Mouse (Mus musculus) gastrocnemius, adult 8-10 months (tissue): ENCODE results near the gene Taf5l. TPM values are rescaled to one million over a fixed set of nuclear protein-coding genes. Genes with fewer than 3 reads are reported as not detected.
"Not testable (repeated sequence)": the region's sequence is repeated elsewhere in the genome, so short reads cannot be mapped to it uniquely, and the experiment has no call there.

ENCODE experiments used
- DNase-seq, 2 experiments: peaks; one replicate each; pipeline ENCODE4 v3.0.0; 2022; ENCODE audit warnings: low spot score in 2 of 2
- total RNA-seq, 4 experiments: library from RNA; stranded (reverse); gene quantifications; 2 replicates each; pipeline ENCODE4 v1.2.4; 2022

Gene Taf5l
- total RNA-seq, result 10 to 100 TPM; 13.0 to 16.3 (median 14.8) TPM

DNA sequence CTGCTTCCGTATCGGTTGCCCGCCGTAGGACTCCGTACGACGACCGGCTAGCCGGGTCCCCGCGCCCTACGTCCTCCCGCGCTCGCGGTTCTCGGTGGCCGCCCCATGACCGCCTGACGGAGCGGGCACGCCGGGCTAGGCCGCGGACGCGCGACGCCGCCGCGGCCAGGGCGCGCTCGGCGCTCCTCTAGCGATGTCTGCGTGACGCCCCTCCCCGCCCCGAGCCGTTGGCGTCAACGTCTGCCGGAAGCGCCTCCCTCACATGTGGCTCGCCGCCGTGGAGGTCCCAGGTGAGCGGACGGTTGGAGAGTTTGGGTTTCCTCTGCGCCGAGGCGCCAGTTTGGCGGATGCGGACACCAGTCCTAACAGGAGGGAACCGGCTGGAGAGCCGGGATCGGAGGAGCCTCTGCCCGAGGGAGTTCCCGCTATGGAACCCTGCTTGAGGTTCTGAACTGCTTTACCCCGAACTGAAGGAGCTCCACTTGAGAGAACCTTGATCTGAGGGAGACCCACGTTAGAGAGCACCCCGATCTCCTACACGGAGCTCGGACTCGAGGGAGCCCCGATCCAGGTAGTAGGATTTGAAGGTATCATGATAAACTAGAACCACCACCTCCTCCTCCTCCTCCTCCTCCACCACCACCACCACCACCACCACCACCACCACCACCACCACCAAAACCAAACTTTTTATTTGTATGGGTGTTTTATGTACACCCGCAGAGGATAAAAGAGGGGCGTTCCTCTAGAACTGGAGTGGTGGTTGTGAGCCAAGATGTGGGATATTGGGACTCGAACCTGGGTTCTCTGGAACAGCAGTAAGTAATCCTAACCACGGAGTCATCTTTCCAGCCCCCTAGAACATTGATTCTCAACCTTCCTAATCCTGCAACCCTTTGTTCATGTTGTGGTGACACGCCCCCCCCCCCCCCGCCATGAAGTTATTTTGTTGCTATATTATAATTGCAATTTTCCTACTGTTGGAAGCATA, at the start of gene Taf5l, which contains the start of gene Urb2:
Gene Taf5l, minus strand, starts transcription at position 161 of the 991 bp plus-strand sequence.
Gene Urb2, plus strand, starts transcription at position 272 of the 991 bp plus-strand sequence.
- peak; percentile 87 to 88 for DNase-seq

DNA sequence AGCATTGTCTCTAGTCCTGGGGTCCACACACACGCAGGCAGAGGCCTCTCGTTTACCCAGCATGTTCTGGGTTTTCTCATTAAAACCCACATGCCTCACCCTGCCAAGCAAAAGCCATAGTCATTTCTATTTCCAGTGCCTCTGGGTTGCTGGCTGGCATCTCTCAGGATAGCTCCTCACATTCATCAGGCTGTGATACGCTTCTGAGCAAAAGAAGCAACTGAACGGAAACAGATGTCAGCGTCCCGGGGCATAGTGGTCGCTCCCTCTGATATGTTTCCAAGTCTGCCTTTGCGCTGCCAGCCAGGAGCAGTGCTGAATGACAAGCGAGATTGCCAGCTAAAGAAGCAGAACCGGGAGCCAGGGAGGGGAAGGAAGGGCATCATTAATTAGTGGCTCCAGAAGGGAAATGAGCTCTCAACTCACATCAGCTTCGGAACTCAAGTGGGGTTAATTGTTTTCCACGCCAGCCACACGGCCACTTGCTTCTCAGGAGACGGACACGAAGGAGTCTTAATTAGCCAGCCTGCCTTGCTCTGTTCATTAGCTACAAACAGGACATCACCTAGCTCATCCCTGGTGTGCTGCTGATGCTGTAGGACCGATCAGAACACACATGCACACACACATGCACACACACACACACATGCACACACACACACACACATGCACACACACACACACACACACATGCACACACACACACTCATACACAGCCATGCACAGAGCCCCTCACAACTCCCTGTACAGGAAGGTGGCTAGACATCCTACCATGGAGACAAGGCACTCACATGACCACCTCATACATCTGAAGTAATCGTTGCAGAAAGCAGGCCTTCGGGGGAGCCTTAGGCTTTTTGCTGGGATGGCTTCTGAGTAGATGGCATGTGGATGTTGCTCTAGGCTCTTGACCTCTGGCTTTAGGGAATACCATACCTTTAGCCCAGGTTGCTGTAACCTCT, 49.4 kb upstream of the Taf5l start:
- DNase-seq, result no peak

DNA sequence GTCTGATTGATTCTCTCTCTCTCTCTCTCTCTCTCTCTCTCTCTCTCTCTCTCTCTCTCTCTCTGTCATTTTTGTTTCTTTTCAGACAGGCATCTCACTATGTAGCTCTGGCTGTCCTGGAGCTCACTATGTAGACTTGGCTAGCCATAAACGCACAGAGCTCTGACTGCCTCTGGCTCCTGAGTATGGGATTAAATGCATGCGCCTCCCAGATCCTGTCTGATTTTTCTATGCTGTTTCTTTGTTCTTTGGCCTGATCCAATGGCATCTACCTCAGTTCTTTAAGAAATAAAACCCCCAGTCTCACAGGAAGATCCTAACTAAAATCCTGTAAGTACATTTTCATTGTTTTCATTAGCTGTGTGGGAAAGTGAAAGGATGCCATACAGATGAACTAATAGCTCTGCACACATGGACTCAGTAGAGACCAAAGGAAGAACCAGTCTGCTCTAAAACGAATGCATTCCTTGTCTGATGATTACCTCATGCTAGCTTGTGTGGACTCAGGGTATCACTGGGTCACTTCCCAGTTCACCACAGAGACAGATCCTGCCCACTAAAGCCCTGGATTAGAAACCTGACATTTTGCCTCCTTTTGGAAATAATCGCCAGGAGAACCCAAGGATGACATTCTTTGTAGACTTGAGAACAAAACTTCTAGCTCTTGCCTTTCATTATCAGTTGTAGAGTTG, 46.0 kb upstream of the Taf5l start:
- DNase-seq, result no peak

DNA sequence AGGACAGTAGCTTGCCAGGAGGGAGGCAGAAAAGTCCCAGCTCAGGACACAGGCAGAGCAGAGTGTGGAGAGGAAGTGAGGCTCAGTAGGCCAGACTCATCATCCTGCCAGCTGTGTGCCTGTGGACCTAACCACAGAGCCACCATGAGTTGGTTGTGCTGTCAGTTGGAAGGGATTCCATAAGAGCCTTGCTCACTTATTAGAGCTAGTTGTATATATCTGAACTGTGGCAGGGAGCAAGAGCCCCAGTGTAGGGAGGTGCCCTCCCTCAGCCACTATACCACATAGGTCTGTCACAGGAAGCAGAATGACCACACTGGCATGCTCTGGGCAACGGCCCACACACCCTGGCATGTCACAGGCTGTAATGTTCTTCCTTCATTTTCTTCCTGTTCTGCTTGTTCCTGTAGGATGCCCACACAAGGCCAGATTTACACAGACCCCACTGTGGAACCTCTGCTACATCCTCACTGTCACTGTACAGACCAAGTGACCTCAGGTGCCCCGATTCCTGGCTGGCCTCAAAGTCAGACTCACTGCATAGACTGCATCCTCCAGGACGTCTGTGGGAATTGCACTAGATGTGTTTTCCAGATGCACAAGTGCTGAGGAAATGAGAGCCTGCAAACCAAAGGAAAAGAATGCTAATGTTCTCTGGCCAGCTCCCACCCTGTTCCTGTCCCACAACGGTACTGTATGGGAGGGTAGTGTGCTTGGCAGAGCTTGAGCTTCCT, 45.3 kb upstream of the Taf5l start:
- DNase-seq, result no peak

DNA sequence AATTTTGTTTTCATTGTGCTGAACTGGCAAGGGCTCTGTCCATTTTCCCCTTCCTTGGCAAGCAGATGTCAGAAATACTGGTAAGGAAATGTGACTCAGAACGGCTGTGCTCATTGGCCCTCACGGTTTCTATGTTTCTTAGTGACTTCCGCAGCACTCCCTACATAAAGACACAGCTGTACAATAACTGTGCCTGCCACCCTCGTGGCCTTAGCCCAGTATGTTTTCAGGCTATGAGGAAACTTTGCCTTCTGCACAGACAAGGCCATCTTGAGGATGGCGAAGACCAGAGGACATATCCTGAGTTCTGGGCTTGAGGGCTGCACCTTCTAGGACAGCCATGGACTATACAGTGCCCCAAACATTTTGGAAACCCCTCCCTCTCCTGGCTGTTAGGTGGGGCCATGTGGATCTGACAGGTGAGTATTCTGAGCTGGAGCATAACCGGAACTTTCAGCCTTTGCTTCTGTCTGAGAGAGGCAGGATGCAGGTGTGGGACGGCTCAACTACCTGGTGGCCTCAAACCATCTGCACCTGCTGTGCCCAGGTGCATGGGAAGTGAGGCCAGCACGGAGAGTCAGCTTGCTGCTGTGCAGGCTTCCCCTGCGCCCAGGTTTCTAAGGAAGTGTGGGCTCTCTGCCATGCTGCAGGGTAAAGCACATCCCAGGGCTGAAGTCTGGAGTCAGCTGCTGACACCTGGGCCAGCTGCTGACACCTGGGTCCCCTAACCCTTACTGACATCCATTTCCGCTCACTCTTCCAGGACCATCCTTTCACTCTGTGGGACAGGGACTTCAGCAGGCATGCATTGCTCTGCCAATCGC, 35.8 kb upstream of the Taf5l start:
- no peak for DNase-seq

DNA sequence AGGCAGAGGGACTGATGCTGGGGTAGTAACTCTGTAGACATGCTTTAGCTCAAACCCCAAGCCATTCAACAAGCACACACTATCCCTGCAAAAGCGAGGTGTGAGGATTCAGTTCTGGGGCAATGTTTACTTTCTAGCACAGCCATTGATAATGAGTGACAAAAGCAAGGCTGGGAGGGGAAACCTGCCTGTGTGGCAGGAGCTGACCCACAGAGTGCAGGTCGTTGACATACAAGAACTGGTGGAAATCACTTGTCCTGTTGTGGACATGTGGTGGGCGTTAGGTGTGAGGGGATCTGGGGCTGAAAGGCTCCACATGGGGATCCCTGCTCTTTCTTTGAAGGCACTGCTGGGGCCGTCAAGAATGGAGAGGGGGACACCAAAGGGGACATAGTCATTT, 31.4 kb upstream of the Taf5l start:
- DNase-seq, result no peak

DNA sequence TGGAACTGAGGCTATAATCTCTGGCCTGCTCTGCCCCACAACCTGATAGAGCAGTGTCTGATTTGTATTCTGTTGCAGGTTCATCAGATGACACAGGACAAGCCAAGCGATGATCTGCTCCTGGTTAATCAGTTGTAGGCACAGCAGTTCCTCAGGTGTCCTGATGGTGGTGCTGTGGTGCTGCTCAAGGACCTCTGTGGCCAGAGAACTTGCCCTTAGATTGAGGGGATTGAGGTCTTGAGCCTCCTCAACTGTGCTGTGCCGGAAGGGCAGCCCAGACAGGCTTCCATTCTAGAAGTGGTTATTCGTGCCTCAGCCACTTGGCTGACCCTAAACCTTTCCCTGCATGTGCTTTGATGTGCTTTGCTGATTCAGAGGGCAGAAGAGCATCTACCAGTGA, 30.9 kb upstream of the Taf5l start:
- peak; percentile 43 for DNase-seq

DNA sequence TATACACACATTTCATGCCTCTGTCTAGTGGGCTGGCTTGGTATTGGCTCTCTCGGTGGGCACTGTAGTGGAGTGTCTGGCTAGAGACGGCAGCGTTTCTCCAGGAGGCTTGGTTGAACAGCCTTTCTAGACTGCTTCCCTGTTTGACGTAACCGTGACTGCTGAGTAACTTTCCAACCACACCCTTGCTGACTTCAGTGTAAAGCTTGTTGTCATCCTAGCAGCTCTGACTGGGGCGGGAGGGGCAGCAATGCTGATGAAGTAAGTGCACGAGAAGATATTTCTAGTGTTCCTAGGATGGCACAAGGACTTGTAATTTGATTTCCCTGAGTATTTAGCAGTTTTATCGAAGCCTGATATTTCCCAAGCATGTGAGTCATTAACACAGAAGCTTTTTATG, 24.7 kb upstream of the Taf5l start:
- no peak for DNase-seq

DNA sequence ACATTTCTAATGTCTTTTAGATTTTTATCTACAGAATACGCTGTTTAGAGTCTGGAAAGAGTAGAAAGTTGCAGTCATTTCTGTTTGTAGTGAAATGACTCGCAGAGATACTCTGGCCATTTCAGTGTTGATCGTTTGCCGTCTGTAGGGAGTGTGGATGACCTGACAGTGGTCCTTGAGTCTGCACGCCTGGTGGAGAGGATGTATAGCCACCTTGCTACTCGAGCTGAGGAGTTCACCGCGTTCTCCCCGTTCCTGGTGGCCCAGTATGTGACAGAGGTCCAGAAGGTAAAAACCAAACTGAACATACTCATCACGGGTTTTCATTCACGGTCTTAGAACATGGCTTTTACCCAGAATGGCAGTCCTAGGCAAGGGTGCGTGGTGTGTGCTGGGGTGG, 23.7 kb upstream of the Taf5l start:
- no peak for DNase-seq

DNA sequence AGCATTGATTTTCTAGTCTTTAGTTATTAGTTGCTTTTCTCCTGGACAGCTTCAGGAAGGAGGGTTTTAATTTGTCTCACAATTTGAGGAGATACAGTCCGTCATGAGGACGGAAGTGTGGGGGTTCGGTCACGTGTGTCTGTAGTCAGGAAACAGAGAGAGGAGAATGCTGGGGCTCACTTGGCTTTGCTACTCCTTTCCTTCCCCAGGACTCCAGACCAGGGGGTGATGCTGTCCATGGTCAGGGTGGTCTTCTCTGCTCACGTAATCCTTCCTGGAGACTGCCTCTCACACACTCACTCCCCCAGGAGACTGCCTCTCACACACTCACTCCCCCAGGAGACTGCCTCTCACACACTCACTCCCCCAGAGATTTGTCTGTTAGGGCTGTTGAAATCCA, 23.2 kb upstream of the Taf5l start:
- no peak for DNase-seq

DNA sequence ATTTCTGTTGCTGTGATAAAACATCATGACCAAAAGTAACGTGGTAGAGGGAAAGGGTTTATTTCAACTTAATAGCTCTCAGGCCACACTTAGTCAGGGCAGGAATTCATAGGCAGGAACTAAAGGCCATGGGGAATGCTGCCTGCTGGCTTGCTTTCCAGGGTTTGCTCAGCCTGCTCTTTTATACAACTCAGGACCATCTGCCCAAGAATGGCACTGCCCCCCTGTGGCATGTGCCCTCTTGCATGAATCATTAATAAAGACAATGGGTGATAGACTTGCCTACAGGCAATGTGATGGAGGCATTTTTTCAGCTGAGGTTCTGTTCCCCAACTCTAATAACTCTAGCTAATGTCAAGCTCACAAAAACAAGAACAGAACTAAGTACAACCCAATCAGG, 21.0 kb upstream of the Taf5l start:
- no peak for DNase-seq

DNA sequence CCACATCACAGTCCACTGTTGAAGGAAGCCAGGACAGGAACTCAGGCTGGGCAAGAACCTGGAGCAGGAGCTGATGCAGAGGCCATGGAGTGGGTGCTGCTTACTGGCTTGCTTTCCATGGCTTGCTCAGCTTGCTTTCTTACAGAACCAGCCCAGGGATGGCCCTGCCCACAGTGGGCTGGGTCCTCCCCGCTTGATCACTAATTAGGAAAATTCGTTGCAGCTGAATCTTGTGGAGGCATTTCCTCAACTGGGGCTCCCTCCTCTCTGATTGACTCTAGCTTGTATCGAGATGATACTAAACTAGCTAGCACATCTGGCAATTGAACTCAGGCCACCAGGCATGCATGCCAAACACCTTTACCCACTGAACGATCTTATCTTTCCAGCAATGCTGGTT, 18.2 kb upstream of the Taf5l start:
- DNase-seq, result no peak

DNA sequence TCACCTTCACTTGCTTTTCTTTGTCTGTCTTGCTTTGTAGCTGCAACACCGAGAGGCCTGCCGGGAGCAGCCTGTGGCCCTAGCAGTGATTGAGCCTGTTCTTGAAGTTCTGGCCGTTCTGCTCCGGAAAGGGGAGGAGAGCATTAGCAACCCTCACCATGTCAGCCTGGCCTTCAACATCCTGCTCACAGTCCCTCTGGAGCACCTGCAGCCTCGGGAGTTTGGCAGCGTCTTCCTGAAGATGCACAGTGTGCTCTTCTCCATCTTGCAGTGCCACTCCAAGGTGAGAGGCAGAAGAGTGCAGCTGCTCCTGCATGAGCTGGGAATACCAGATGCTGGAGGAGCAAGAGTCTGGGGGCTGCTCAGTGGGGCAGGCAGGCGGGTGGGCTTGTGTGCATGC, 16.9 kb upstream of the Taf5l start:
- no peak for DNase-seq

DNA sequence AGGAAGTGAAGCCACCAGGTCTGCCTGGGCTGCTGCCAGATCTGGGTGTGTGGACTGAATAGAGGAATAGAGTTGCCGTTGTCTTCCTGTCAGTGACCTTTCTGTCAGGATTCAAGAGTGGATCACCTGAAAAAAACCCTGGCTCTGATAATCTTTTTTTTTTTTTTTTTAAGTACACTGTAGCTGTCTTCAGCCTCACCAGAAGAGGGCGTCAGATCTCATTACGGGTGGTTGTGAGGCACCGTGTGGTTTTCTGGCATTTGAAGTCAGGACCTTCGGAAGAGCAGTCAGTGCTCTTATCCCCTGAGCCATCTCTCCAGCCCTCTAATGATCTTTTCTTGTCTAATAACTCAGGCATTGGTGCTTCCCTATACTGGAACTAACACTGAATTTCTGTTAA, 12.2 kb upstream of the Taf5l start:
- no peak for DNase-seq

DNA sequence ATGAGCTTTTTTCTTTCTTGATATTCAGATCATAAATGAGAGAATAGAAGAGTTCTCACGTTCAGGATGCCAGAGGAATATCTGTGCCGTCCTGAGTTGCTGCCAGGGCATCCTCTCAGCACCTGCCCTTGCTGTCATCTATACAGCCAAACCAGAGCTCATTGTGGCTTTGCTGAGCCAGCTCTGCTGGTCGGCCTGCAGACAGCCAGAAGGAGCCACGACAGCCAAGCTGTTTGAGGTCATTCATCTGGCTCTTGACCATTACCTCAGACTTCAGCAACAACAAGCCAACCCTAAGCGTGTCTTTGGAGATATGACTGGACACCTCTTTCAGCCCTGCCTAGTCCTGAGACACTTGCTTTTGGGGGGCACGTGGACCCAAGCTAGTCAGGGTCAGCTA, 6.6 kb upstream of the Taf5l start:
- DNase-seq, result no peak

DNA sequence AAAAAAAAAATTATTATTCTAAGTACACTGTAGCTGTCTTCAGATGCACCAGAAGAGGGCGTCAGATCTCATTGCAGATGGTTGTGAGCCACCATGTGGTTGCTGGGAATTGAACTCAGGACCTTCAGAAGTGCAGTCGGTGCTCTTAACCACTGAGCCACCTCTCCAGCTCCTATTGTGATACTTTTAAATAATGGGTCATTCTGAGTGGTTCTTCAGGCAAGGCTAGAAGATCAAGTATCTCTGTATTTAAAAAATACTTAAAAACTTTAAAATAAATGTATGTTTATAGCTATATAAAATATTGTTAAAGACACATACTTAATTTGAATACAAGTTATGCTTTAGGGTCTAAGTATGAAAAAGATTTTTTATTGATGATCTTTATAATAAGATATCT, 5.1 kb upstream of the Taf5l start:
- not testable (repeated sequence) for DNase-seq

DNA sequence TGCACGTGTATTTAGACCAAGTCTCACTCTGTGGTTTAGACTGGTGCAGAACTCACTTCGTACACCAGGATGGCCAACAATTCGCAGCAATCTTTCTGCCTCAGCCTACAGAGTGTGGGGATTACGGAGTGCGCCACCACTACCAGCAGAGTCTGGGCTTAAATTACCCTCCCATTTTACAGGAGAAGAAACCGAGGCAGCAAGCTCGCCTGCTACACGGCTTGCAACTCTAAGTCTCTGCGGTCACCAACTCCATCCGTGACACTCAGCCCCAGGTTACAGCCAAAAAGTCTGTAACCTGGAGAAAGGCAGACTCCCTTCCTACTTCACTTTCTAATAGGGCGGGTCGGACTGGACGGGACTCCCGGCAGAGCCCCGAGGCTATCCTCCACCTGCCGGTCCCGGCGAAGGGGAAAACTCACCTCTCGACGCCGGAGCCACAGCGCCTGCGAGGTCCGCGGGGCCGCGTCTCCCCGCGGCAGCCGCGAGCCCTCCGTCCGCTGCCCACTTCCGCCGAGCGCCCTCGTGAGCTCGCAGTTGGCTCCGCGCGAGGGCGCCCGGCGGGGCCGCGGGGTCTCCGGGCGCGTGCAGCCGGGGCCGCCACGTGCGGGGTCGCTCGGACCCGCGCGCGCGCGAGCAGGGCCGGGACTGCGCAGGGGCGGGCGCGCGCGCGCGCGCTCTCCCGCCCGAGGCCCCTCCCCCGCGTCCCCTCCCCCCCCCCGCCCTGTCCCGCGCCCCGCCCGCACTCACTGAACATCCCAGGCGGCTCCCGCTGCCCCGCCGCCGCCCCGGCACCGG, 559 bp downstream of the Taf5l start:
- peak in 1 of 2 experiments; percentile 44 for DNase-seq

DNA sequence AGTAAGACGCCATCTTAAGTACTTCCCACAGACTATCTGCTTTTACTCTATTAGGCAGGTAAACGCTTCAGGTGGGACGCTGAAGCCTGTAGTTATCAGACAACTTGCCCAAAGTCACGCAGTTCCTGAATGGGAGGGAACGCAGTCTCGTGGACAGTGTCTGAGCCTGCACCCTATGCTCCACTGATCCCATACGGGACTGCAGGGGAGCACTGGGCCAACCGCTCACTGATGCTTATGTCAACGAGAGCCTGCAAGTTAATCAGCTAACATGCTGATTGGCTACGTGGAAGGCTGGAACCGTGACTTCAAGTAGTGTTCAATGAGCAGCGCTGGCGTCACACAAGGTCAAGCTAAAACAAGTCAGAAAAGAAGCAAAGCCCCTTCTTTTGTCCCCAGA, 1.4 kb downstream of the Taf5l start:
- DNase-seq, result no peak

DNA sequence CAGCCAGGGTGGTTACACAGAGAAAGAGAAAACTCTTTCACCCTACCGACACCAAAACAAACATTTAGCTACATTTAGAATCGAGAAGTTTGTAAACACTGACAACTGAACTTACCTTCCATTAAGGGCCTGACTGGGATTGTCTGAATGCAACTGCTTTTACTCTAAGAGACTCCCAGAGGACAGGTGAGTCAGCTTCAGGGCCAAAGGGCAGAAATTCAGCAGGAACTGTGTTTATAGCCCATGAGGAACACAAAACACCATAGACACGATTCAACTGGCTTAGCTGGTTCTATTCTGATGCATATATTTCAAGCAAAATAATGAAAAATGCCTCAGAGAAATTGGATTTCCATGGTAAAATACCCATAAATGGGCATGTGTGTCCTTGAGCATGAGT, 6.4 kb downstream of the Taf5l start:
- DNase-seq, result no peak
